Mouse (Mus musculus) liver, embryonic 13.5 days (tissue): Measurements from ENCODE around the gene Gm47985. TPM values are rescaled to one million over a fixed set of nuclear protein-coding genes. Genes with fewer than 3 reads are reported as not detected.

Source experiments
- ATAC-seq: fragments of 200-750 bp; cut with Nextera tagmentation; 2 replicates; pipeline ENCODE4 v1.8.0; 2017; ENCODE audit warnings: low read depth, mild to moderate bottlenecking, moderate number of reproducible peaks, moderate library complexity
- DNase-seq: peaks from one replicate; pipeline ENCODE4 v3.0.0; 2022
- H3K27ac ChIP-seq: fragments of 300-500 bp; sonication (generic); 2 replicates; pipeline ENCODE4 v1.5.1; 2015; ENCODE audit warnings: moderate library complexity, mild to moderate bottlenecking, inconsistent platforms
- H3K27me3 ChIP-seq: fragments of 300-500 bp; sonication (generic); 2 replicates; pipeline ENCODE4 v1.6.1; 2015; ENCODE audit warnings: mild to moderate bottlenecking, inconsistent platforms
- H3K36me3 ChIP-seq: fragments of 300-500 bp; sonication (generic); 2 replicates; pipeline ENCODE4 v1.6.1; 2015; ENCODE audit warnings: mild to moderate bottlenecking, inconsistent platforms
- H3K4me1 ChIP-seq: fragments of 300-500 bp; sonication (generic); replicated peaks from 2 replicates; pipeline ENCODE4 v1.6.1; 2015; ENCODE audit warnings: inconsistent platforms
- H3K4me2 ChIP-seq: fragments of 300-500 bp; sonication (generic); 2 replicates; pipeline ENCODE4 v1.6.1; 2015; ENCODE audit warnings: inconsistent platforms, mild to moderate bottlenecking, moderate library complexity
- H3K4me3 ChIP-seq: fragments of 300-500 bp; sonication (generic); replicated peaks from 2 replicates; pipeline ENCODE4 v1.5.1; 2015; ENCODE audit warnings: mild to moderate bottlenecking, inconsistent platforms
- H3K9ac ChIP-seq: fragments of 300-500 bp; sonication (generic); 2 replicates; pipeline ENCODE4 v1.6.1; 2015; ENCODE audit warnings: mild to moderate bottlenecking, inconsistent platforms
- H3K9me3 ChIP-seq: fragments of 300-500 bp; sonication (generic); replicated peaks from 2 replicates; pipeline ENCODE4 v1.6.1; 2016; ENCODE audit warnings: inconsistent platforms
- WGBS: fragments of 180-500 bp; shearing (Covaris S2); methylation state at CpG from one replicate; pipeline ENCODE4 v1.1.7; 2015; ENCODE audit not compliant: insufficient replicate concordance; 5-methylcytosine and 5-hydroxymethylcytosine counted together
- polyA plus RNA-seq: library from polyadenylated mRNA; unstranded; fragments of >200 nt; fragmentation: Nextera tagmentation; extraction: Ambion mirVana; gene quantifications from 2 replicates; pipeline ENCODE4 v1.2.1, GENCODE M21; 2015

The Gm47985 gene
- polyA plus RNA-seq, 1 experiment from 2014 or later, result 2.7 TPM

DNA sequence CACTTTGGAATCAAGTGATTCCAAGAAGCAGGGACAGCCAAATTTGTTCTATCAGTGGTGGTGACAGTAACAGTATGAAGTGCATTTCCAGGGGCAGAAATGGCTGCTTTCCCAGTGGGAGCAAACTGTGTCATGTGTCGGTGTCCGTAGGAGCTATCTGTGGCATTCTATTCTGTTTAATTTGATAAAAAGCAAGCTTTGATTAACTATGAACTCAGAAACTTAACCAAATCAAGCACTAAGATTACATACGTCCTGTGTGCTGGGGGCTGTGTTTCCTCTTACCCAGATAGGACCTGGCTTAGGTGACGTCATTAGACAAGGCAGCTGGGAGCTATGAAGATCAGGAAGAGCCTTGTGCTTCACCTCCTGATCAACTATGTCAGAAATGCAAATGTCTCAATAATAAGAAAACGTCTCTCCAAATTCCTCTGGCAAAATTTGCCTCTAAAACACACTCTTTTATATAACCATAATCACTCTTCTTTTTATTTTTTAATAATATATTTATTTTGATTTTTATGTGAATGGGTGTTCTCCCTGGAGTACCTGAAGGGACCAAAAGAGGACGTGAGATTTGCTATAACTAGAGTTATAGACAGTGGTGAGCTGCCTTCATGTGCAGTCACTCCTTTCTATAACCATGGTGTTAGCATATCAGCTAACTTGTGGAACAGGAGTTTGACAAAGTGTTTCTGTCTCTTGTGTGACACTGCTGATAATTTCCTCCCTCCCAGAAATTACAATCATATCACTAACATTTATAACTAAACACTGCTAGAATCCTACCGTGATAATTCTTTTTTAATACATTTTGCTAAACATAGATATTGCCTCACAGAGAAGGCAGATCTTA is 25.3 kb upstream of the Gm47985 start:
- no peaks in the 10 kb centered on the region for H3K9me3 ChIP-seq
- peaks cover 12% of the 10 kb centered on the region for H3K4me1 ChIP-seq
- no peaks in the 10 kb centered on the region for H3K27me3 ChIP-seq
- no peak overlapping the region for H3K4me2 ChIP-seq
- no peak overlapping the region for H3K27ac ChIP-seq
- H3K4me3 ChIP-seq, result no peak overlapping the region
- H3K9ac ChIP-seq, result no peak overlapping the region
- ATAC-seq (peak; percentile 63; the same call in 1 of the 2 replicates), DNase-seq (no peak)
- 33% methylated on average over 7 of the region's 7 CpGs for WGBS
- no peaks in the 10 kb centered on the region for H3K36me3 ChIP-seq

DNA sequence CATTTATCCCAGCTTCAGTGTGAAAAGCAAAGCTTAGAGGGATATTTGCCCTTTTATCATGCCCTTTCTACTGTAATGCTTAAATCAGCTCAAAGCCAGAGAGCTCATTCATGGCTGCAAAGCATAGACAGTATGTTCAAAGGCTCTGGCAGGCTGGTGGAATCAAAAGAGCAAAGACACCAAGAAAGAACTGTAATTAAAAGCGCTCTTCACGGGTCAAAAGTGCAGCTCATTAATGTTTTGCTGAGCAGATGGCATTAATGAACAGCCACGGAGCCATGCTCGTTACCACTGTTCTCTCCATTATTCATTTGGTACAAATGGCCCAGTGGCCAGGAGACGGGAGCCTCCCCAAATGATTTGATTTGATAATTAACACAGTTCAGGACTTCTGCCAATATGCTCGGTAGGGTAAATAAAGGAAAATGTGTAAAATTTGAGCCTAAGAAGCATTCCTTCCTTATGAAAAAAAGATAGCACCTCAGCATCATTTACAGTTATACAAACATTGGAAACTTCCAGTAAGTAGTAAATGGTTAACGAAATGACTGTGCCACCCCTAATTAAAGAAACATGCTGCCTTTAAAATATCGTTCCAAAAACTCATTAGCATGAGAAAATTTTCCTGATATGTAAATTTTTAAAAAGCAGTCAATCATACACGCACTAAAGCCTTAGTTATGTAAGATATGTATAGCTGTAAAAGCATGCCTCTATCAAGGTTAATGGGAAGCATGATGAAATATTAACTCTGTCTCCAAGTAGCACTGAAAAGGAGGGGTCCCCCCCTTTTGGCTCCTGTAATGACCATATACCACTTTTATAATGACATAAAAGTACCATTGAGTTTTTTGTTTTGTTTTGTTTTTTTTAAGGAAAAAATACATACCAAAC is 24.1 kb upstream of the Gm47985 start:
- Histone ChIP-seq H3K27me3 (no peaks in the 10 kb centered on the region), H3K4me2 (no peak overlapping the region), H3K9ac (no peak overlapping the region), H3K36me3 (no peaks in the 10 kb centered on the region), H3K4me1 (peaks cover 12% of the 10 kb centered on the region), H3K4me3 (no peak overlapping the region), H3K9me3 (no peaks in the 10 kb centered on the region), H3K27ac (no peak overlapping the region)
- ATAC-seq (no peak), DNase-seq (no peak)
- WGBS, result 73% methylated on average over 9 of the region's 9 CpGs

DNA sequence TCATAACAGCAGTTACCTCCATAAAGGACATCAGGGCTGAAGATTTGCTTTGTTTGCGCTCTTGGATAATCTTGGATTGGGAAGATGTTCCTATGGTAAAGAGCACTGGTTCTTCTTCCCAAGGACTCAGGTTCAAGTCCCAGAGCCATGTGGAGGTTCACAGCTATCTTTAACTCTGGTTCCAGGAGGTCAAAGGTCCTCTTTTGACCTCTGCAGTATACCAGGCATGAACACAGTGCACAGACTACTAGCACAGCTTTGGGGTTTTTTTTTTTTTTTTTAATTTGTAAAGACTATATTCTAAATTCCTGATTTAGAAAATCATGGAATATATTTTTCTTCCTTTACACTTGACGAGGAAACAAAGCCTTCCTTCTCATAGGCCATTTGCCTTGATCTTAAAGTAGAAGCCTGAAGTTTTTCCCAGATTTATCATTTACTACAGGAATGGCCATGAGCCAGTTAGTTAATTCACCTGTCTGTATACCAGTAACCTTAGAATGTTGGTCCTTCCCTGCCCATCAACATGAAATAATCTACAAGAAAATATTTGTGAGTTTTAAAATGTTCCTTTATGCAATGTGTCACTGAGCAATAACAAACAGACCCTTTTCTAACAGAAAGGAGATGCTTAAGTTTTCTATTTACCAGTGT is 23.4 kb upstream of the Gm47985 start:
- peak; percentile 50; the same call in 1 of the 2 replicates for ATAC-seq
- no peaks in the 10 kb centered on the region for H3K9me3 ChIP-seq
- WGBS, result 67% methylated on average over 2 of the region's 2 CpGs
- DNase-seq, result no peak
- H3K9ac ChIP-seq, result no peak overlapping the region
- H3K4me1 ChIP-seq, result peaks cover 12% of the 10 kb centered on the region
- H3K4me3 ChIP-seq, result no peak overlapping the region
- H3K36me3 ChIP-seq, result no peaks in the 10 kb centered on the region
- H3K27ac ChIP-seq, result no peak overlapping the region
- no peaks in the 10 kb centered on the region for H3K27me3 ChIP-seq
- no peak overlapping the region for H3K4me2 ChIP-seq

DNA sequence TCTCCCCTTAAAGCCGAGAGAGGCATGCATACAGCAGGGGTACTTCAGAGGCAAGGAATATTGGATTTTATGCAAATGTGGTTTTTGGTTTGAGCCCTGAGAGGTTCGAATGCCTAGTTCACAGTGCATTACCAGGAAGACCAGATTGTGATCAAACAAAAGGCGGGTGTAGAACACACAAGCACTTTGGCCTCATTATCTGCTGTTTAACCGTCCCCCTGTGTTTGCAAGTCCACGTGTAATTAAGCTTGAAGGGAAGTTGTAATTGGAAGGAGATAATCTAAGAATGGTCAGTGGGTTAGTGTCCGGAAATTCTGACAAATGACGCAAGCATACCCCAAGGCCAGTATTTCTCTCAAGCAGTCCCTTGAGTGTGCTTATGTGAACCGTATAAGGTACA is 16.3 kb upstream of the Gm47985 start:
- Histone ChIP-seq H3K9ac (no peak overlapping the region; the same call in 1 of the 2 replicates), H3K4me2 (no peak overlapping the region), H3K27me3 (no peaks in the 10 kb centered on the region), H3K36me3 (no peaks in the 10 kb centered on the region), H3K27ac (peak overlapping the region; percentile 56), H3K4me3 (no peak overlapping the region), H3K4me1 (peaks cover 35% of the 10 kb centered on the region), H3K9me3 (no peaks in the 10 kb centered on the region)
- WGBS, result 17% methylated on average over 8 of the region's 8 CpGs
- DNase-seq, result no peak
- peak; percentile 41; the same call in 1 of the 2 replicates for ATAC-seq

DNA sequence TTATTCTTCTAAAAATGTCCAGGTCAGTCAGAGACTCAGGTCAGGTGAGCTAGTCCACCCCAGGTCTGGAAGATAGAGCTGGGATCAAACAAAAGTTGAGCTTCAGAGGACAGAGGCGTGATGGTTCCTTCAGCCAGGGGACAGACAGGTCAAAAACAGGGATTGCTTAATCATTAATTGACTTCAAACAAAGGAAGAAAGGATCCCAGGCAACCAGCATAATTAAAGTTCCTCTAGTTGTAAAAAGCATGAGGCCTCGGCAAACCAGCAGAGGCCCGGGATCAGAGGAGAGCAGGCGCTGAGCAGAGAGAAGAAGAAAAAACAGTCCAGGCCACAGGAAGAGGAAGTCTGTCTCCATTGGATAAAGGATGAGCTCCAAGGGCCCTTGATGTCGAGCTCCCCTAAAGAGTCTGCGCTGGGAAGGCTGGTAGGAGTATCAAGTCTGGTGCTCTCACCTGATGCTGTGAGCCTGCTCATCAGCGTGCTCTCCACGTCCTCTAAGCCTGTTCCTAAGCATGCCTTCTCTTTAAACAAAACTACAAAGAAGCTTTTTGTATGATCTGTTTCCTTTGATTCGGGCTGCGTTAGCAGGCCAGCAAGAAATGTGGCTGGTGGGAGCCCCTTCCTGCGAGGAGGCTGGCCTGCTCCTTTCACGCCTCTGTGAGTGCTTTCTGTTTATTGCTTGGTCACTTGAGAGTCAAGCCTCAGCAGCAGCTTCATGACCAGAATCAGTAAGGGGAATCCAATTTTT is 14.9 kb upstream of the Gm47985 start:
- no peak for DNase-seq
- peak; percentile 35 for ATAC-seq
- Histone ChIP-seq H3K4me3 (no peak overlapping the region), H3K4me1 (peaks cover 35% of the 10 kb centered on the region), H3K9me3 (no peaks in the 10 kb centered on the region), H3K4me2 (peak overlapping the region; percentile 18; the same call in 1 of the 2 replicates), H3K36me3 (no peaks in the 10 kb centered on the region), H3K27ac (peak overlapping the region; percentile 67), H3K27me3 (no peaks in the 10 kb centered on the region), H3K9ac (no peak overlapping the region)
- WGBS, result 35% methylated on average over 12 of the region's 12 CpGs

DNA sequence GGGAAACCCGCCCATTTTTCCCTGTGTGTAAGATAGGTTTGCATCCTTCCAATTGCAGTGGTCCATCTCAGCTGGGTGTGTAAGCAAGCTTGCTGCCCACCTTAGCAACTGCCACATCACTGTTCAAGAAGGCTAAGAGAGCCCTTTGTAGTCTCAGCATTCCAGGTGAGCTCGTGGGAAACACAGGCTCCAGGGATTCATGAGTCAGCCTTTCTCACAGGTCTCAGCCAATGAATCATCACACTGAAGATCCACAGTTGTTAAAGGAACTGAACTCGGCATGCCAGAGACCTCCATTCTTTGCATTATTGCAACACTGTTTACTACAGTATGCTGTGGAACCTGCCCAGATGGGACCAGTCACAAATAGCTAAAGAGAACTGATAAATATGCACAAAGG is 13.7 kb upstream of the Gm47985 start:
- H3K9me3 ChIP-seq, result no peaks in the 10 kb centered on the region
- no peak for DNase-seq
- peaks cover 35% of the 10 kb centered on the region for H3K4me1 ChIP-seq
- no peak overlapping the region for H3K9ac ChIP-seq
- H3K4me3 ChIP-seq, result no peak overlapping the region
- H3K4me2 ChIP-seq, result no peak overlapping the region
- 57% methylated on average over 3 of the region's 3 CpGs for WGBS
- H3K27me3 ChIP-seq, result no peaks in the 10 kb centered on the region
- peak overlapping the region; percentile 67; the same call in 1 of the 2 replicates for H3K27ac ChIP-seq
- no peaks in the 10 kb centered on the region for H3K36me3 ChIP-seq
- ATAC-seq, result no peak

DNA sequence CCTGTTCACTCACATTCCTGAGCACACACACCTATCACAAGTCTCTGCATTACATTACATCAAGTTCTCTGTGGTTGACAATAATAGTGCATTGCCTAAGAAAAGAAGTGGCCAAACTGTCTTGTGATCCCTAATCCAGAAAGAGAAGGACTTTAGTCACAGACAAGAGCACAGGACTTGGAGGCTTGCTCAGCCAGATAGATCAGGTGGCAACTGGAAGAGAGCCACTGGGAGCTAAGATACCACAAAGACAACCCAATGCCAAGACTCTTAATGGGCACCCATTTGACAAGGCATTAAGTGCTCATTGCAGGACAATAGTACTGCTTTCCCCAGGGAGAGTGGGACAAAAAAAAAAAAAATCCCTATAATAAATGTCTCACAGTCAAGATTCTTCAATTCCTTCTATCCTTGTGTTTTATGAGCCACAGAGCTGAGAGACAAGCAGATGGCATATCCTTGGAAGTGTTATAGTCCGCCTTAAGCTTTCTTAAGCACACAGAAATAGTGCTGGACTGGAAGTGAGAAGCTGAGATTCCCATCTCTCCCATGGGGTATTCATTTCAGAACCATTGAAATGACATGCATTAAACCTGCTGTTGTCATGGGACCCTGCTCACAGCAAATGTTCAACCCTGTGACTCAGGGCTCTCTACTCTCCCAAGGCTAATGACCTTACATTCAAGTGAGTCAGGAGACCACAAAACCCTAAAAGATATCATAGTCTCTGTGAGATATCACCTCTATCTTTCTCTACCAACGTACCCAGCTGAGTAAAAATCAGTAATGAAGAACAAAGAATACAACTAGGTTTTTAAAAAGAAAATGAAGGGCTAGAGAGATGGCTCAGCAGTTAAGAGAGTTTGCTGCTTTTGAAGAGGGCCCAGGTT is 10.5 kb upstream of the Gm47985 start:
- Histone ChIP-seq H3K4me1 (peaks cover 29% of the 10 kb centered on the region), H3K9ac (no peak overlapping the region), H3K27ac (no peak overlapping the region), H3K9me3 (no peaks in the 10 kb centered on the region), H3K27me3 (no peaks in the 10 kb centered on the region), H3K4me3 (no peak overlapping the region), H3K36me3 (no peaks in the 10 kb centered on the region), H3K4me2 (no peak overlapping the region)
- WGBS, result 43% methylated on average over 2 of the region's 2 CpGs
- DNase-seq (no peak), ATAC-seq (no peak)

DNA sequence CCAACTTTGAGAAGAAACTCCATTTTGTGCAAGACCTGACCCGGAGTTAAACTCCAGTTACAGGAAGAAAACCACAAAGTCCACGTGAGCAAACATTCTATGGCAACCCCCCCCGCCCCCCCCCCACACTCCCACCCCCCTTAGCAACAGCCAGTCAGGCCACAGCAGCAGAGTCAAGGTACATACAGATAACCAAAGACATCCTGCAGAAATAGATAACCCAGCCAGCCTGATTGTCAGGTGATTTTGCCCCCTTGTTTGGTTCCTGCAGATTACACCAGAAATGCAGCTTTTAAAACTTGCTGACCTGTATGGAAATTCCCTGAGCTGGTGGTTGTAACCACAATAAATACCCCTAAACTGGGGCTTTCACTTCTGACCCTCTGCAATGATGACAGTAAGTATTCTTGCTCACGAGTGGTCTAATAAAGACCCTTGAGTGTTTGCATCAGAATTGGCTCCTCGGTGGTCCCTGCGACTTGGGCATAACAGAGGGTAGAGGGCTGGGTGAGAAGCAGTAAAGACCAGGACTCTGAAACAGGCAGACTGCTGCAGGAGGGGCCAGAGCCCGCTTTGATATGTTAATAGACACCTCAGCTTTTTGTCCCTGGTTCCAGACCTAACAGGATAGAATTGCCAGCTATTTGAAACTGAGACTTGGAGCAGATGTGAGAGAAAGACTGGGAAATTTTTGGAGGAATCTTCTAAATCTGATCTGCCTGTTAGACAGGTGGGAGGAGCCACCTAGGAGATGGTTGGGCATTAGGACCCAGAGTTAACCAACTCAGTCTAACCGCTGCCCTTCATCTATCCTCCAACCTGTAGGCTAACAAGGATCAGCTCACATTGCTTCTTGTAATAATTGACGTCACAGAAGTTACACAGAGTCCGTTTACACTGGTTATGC is 5.1 kb upstream of the Gm47985 start:
- peak; percentile 89 for ATAC-seq
- Histone ChIP-seq H3K9ac (peak overlapping the region; percentile 63), H3K4me2 (peak overlapping the region; percentile 57), H3K9me3 (no peaks in the 10 kb centered on the region), H3K4me3 (peak overlapping the region; percentile 41), H3K36me3 (no peaks in the 10 kb centered on the region), H3K4me1 (peaks cover 52% of the 10 kb centered on the region), H3K27me3 (no peaks in the 10 kb centered on the region), H3K27ac (peak overlapping the region; percentile 82)
- DNase-seq, result peak; percentile 67
- 6% methylated on average over 10 of the region's 10 CpGs for WGBS

DNA sequence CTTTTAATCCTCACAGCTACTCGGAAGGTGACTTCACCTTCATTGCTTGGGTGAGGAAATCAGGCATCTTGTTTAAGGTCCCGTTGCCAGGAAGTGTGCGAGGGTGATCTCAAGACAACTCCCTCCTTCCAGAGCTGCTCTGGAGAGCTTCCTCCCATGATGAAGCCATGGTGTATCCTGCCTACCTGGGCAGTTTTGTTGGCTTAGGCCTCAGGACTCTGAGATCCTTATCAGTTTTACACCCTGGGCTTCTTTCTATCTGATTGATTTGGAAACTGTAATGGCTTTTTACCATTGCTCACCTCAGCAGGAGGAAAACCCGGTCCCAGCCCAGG is 4.4 kb upstream of the Gm47985 start:
- WGBS, result 14% methylated on average over 4 of the region's 4 CpGs
- no peaks in the 10 kb centered on the region for H3K27me3 ChIP-seq
- peak overlapping the region; percentile 57 for H3K4me2 ChIP-seq
- H3K9me3 ChIP-seq, result no peaks in the 10 kb centered on the region
- H3K9ac ChIP-seq, result peak overlapping the region; percentile 63
- peaks cover 52% of the 10 kb centered on the region for H3K4me1 ChIP-seq
- peak; percentile 70 for ATAC-seq
- H3K27ac ChIP-seq, result peak overlapping the region; percentile 82
- no peak for DNase-seq
- H3K4me3 ChIP-seq, result peak overlapping the region; percentile 41
- H3K36me3 ChIP-seq, result no peaks in the 10 kb centered on the region
